Mouse (Mus musculus) bone marrow macrophage, adult 2 months (primary cell): Measurements from ENCODE around the gene Btn2a2. TPM values are rescaled to one million over a fixed set of nuclear protein-coding genes. Genes with fewer than 3 reads are reported as not detected.

Source experiments
- H3K27ac ChIP-seq: 2 replicates; pipeline ENCODE4 v1.5.1; 2012; ENCODE audit warnings: low read depth, low read length; ENCODE audit not compliant: insufficient read depth
- H3K4me1 ChIP-seq: 2 replicates; pipeline ENCODE4 v1.6.1; 2012; ENCODE audit warnings: low read length; ENCODE audit not compliant: control insufficient read depth, insufficient read depth
- H3K4me3 ChIP-seq: 2 replicates; pipeline ENCODE4 v1.5.1; 2012; ENCODE audit warnings: mild to moderate bottlenecking, low read length, moderate library complexity; ENCODE audit not compliant: insufficient read depth
- CTCF ChIP-seq: IDR thresholded peaks from 2 replicates; pipeline ENCODE4 v1.5.1; 2012; ENCODE audit warnings: low read depth, mild to moderate bottlenecking, low read length, moderate library complexity
- POLR2A ChIP-seq: IDR thresholded peaks from 2 replicates; pipeline ENCODE4 v1.6.1; 2012; ENCODE audit warnings: mild to moderate bottlenecking, low read depth, low read length, borderline replicate concordance
- polyA plus RNA-seq: library from polyadenylated mRNA; stranded (reverse); fragments of >200 nt; gene quantifications from 2 replicates; pipeline ENCODE4 v1.2.4, GENCODE M21; 2012; ENCODE audit not compliant: missing spikeins, insufficient read depth, insufficient read length

The Btn2a2 gene
- polyA plus RNA-seq, 1 experiment, result not detected

- H3K4me3 ChIP-seq, result peak within 1 kb of the TSS; percentile 74
- peaks cover 2% of the 10 kb centered on the region for H3K4me1 ChIP-seq
- no peak within 1 kb of the TSS for H3K27ac ChIP-seq
- TF ChIP-seq POLR2A (no peak), CTCF (no peak)
Observed at GRCm38 (mm10) chr13:23465600-23466109, 23.0 kb downstream of the Btn2a2 start, which contains the start of gene Btn1a1. Gene Btn1a1 (minus strand): TSS chr13:23465901.

GRCm38 (mm10) chr13:23464841-23465366 is 23.8 kb downstream of the Btn2a2 start:
- no peak for TF ChIP-seq POLR2A
- no peak for TF ChIP-seq CTCF
- H3K4me1 ChIP-seq, result peaks cover 2% of the 10 kb centered on the region
- peak overlapping the region; percentile 74 for H3K4me3 ChIP-seq
- no peak overlapping the region for H3K27ac ChIP-seq

DNA sequence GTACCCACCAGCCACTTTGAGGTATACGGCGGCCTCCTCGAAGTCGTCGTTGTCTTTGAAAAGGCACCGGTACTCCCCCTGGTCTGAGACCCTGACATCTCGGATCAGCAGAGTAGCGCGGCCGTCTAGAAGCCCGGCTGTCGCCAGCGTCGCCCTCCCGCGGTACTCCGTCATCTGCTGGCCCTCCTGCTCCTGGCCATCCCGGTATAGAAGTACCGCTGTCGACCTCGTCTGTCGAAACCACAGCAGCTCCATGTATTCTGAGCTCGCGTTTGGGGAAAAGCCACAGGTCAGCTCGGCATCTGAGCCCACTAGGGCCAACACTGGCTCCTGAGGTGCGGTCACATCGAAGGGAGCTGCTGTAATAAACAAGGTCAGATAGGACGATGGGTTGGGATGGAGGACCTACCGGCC is 24.4 kb downstream of the Btn2a2 start:
- no peak for TF ChIP-seq POLR2A
- TF ChIP-seq CTCF, result no peak
- Histone ChIP-seq H3K27ac (no peak overlapping the region), H3K4me3 (peak overlapping the region; percentile 74), H3K4me1 (peaks cover 2% of the 10 kb centered on the region)

- TF ChIP-seq POLR2A (no peak), CTCF (no peak)
- peaks cover 2% of the 10 kb centered on the region for H3K4me1 ChIP-seq
- H3K27ac ChIP-seq, result no peak overlapping the region
- H3K4me3 ChIP-seq, result peak overlapping the region; percentile 74
Observed at GRCm38 (mm10) chr13:23463381-23464223, 25.1 kb downstream of the Btn2a2 start.

DNA sequence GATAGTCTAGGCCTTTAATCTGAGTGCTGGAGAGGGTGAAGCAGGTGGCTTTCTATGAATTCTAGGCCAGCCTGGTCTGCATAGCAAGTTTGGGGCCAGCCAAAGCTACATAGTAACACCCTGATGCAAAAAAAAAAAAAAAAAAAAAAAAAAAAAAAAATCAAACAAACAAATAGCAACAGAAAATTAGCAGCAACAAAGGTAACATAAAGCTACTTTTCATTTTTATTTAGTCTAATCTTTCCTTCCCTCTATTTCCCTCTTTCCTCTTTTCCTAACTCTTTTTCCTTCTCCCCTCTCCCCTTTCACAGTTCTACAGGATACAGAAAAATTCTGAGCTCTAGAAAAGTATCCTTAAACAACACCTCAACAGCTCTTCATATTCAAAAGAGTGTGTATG is 26.0 kb downstream of the Btn2a2 start:
- no peak overlapping the region for H3K4me3 ChIP-seq
- H3K4me1 ChIP-seq, result peaks cover 2% of the 10 kb centered on the region
- no peak overlapping the region for H3K27ac ChIP-seq
- TF ChIP-seq POLR2A (no peak), CTCF (no peak)

DNA sequence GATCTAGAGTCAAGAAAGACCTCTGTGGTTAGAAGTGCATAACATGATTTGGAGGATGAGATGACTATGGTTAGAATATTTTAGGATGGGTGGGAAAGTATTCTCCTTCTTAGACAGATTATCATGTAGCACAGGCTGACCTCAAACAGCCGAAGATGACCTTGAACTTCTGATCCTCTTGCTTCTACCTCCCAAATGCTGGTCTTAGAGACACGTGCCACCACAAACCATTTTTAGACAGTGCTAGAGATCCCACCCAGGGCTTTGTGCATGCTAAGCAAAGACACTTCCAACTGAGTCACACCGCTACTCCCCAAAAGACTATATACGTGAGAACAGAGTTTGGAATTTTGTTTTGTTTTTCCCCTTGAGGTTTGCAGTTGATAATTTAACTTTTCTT is 26.6 kb downstream of the Btn2a2 start:
- peaks cover 2% of the 10 kb centered on the region for H3K4me1 ChIP-seq
- TF ChIP-seq CTCF (no peak), POLR2A (no peak)
- no peak overlapping the region for H3K4me3 ChIP-seq
- H3K27ac ChIP-seq, result no peak overlapping the region

GRCm38 (mm10) chr13:23459264-23459846 is 29.3 kb downstream of the Btn2a2 start:
- no peaks in the 10 kb centered on the region for H3K4me1 ChIP-seq
- no peak overlapping the region for H3K27ac ChIP-seq
- H3K4me3 ChIP-seq, result no peak overlapping the region
- TF ChIP-seq CTCF, result no peak
- no peak for TF ChIP-seq POLR2A

GRCm38 (mm10) chr13:23453926-23454325 is 34.7 kb downstream of the Btn2a2 start:
- Histone ChIP-seq H3K4me3 (peak overlapping the region; percentile 56), H3K27ac (peak overlapping the region; percentile 22; the same call in 1 of the 2 replicates), H3K4me1 (0 out of 2 replicates have a peak, but pooled peaks cover 2% of the 10 kb centered on the region)
- TF ChIP-seq CTCF (no peak), POLR2A (no peak)

DNA sequence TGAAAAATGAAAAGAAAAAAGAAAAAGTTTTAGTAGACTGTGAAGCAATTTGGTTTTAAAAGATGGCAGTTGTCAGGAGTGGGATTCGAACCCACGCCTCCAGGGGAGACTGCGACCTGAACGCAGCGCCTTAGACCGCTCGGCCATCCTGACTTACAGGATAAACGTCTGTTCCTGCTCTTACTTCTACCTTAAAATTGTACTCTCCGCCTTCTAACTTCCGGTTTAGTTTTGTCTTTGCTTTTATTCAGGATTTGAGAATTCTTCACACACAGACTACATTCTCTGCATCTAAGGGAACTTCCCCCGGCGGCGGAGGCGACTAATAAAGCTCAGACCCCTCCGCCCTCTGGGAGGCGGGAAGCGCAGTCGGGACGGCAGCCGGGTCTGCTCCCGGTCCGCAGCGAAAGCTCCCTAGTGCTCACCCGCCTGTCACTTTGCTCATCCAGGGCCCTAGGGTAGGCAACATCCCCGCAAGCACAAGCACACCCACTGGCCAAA is 35.2 kb downstream of the Btn2a2 start:
- no peak for TF ChIP-seq POLR2A
- TF ChIP-seq CTCF, result no peak
- Histone ChIP-seq H3K4me3 (peak overlapping the region; percentile 56), H3K27ac (peak overlapping the region; percentile 22), H3K4me1 (0 out of 2 replicates have a peak, but pooled peaks cover 2% of the 10 kb centered on the region)
